ENCODE assay signal across 39 mouse cellular contexts in the genomic region with DNA sequence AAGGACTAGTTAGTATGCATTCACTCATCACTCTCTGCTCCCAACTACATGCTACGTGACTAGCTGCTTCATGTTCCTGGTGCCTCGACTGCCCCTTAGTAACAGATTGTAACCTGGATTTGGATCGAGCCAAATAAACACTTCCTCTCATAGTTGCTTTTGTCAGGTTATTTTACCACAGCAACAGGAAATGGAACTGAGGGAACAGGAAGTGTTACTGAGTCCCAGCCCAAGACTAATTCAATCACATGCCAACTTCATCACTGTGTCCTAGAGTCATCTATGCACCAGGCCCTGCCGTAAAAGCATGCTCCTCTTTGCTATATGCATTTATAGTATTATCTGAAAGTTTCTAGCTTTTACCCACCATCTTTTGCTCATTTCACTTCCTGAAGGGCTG. TPM values are rescaled to one million over a fixed set of nuclear protein-coding genes. Genes with fewer than 3 reads are reported as not detected.
DNase-seq lines count a peak whose midpoint lies in the region; ATAC-seq and TF ChIP-seq lines count a peak whose summit lies in the region.
"Had no signal": no experiment of that assay in that cellular context is flagged by ENCODE, and none has a peak within 500 bp of the region (broad histone marks: within the 10 kb centered on the region; RNA-seq: fewer than 3 reads in every experiment).

No protein-coding gene starts in this region.

- no peak for TF ChIP-seq POLR2A in bone marrow macrophage, adult 2 months (IDR thresholded peaks at IDR 0.05; ENCODE audit: borderline replicate concordance, low read depth, low read length)

- WGBS in forebrain, postnatal 0 days: 92% methylated on average over 4 of the region's 4 CpGs

- H3K4me2 ChIP-seq in forebrain, postnatal 0 days (ENCODE audit: low read depth): no peak overlapping the region
- H3K4me2 ChIP-seq: embryonic facial prominence, embryonic 15.5 days; forebrain, embryonic 12.5 days; heart, embryonic 13.5 days; intestine, embryonic 15.5 days; midbrain, embryonic 12.5 days; neural tube, embryonic 15.5 days; stomach, embryonic 15.5 days had no signal

- DNase-seq in heart, adult 11 months: peak; percentile 85
- no peak for DNase-seq in heart, postnatal 14 days
- DNase-seq in CD4-positive helper T cell, adult 2 months (ENCODE audit: low read depth, low spot score): peak; percentile 23
- DNase-seq in forebrain, postnatal 0 days: no peak
- DNase-seq in lung, postnatal 25 days (ENCODE audit: low spot score): no peak
- DNase-seq: adrenal gland, adult 2 months; adrenal gland, postnatal 36 days; cerebellum, adult 8-10 months; cerebellum, postnatal 25 days; gastrocnemius, postnatal 25 days; heart, adult 2 months; heart, postnatal 10 days; kidney, adult 2 months; kidney, postnatal 36 days; left cerebral cortex, postnatal 4 days; lung, adult 2 months; lung, postnatal 10 days; retina, postnatal 1 day; right cerebral cortex, postnatal 14 days had no signal

- H3K27me3 ChIP-seq in forebrain, postnatal 0 days (ENCODE audit: insufficient read depth, low read length): no peaks in the 10 kb centered on the region
- H3K27me3 ChIP-seq: embryonic facial prominence, embryonic 15.5 days; forebrain, embryonic 12.5 days; heart, embryonic 13.5 days; intestine, embryonic 15.5 days; midbrain, embryonic 12.5 days; neural tube, embryonic 15.5 days; stomach, embryonic 15.5 days had no signal

- H3K9me3 ChIP-seq in forebrain, postnatal 0 days (ENCODE audit: low read length): no peaks in the 10 kb centered on the region
- H3K9me3 ChIP-seq: embryonic facial prominence, embryonic 10.5 days; embryonic facial prominence, embryonic 15.5 days; forebrain, embryonic 12.5 days; heart, embryonic 13.5 days; intestine, embryonic 15.5 days; midbrain, embryonic 12.5 days; neural tube, embryonic 15.5 days; stomach, embryonic 15.5 days had no signal

- TF ChIP-seq CTCF in bone marrow macrophage, adult 2 months (IDR thresholded peaks at IDR 0.05; ENCODE audit: low read depth, low read length): no peak
- no peak for TF ChIP-seq CTCF in forebrain, postnatal 0 days (IDR thresholded peaks at IDR 0.05; ENCODE audit: low read depth)

- peaks cover 92% of the 10 kb centered on the region for H3K36me3 ChIP-seq in forebrain, postnatal 0 days (ENCODE audit: insufficient read depth)

- no peak overlapping the region for H3K4me3 ChIP-seq in bone marrow macrophage, adult 2 months (ENCODE audit: insufficient read depth, low read length)
- no peak overlapping the region for H3K4me3 ChIP-seq in forebrain, postnatal 0 days (ENCODE audit: low read depth, low read length)
- H3K4me3 ChIP-seq: embryonic facial prominence, embryonic 10.5 days; embryonic facial prominence, embryonic 15.5 days; forebrain, embryonic 12.5 days; heart, adult 2 months; heart, embryonic 13.5 days; intestine, embryonic 15.5 days; layer of hippocampus, adult 2 months; midbrain, embryonic 12.5 days; neural tube, embryonic 15.5 days; stomach, embryonic 15.5 days had no signal

- peak; percentile 63 for ATAC-seq in megakaryocyte, adult 5-6 weeks (ENCODE audit: poor library complexity, severe bottlenecking)
- ATAC-seq in forebrain, postnatal 0 days: no peak
- ATAC-seq: hindbrain, embryonic 16.5 days; intestine, embryonic 15.5 days had no signal

- H3K9ac ChIP-seq in forebrain, postnatal 0 days: no peak overlapping the region
- H3K9ac ChIP-seq: embryonic facial prominence, embryonic 15.5 days; forebrain, embryonic 12.5 days; heart, embryonic 13.5 days; intestine, embryonic 15.5 days; midbrain, embryonic 12.5 days; neural tube, embryonic 15.5 days; stomach, embryonic 15.5 days had no signal

- H3K27ac ChIP-seq in bone marrow macrophage, adult 2 months (ENCODE audit: insufficient read depth, low read depth, low read length): peak overlapping the region; percentile 93
- H3K27ac ChIP-seq in forebrain, postnatal 0 days (ENCODE audit: low read depth, low read length): no peak overlapping the region
- H3K27ac ChIP-seq: embryonic facial prominence, embryonic 10.5 days; embryonic facial prominence, embryonic 15.5 days; forebrain, embryonic 12.5 days; heart, adult 2 months; heart, embryonic 13.5 days; intestine, embryonic 15.5 days; layer of hippocampus, adult 2 months; midbrain, embryonic 12.5 days; neural tube, embryonic 15.5 days; stomach, embryonic 15.5 days had no signal

- intact Hi-C loops in heart, postnatal 14 days (cut with DNase I): no loop called here

- peaks cover 26% of the 10 kb centered on the region for H3K4me1 ChIP-seq in bone marrow macrophage, adult 2 months (ENCODE audit: control insufficient read depth, insufficient read depth, low read length)
- H3K4me1 ChIP-seq in forebrain, postnatal 0 days (ENCODE audit: insufficient read depth): no peaks in the 10 kb centered on the region
- H3K4me1 ChIP-seq: embryonic facial prominence, embryonic 10.5 days; embryonic facial prominence, embryonic 15.5 days; forebrain, embryonic 12.5 days; heart, embryonic 13.5 days; intestine, embryonic 15.5 days; midbrain, embryonic 12.5 days; neural tube, embryonic 15.5 days; stomach, embryonic 15.5 days had no signal

RNA-seq across cellular contexts. Expression of a gene that starts 16.0 kb away (rescaled TPM):
- 10 to 100 TPM; 59.4 to 62.5 TPM for total RNA-seq in heart, postnatal 14 days (2021)
- 88.8 and 93.0 TPM in 2 replicates for polyA plus RNA-seq in bone marrow macrophage, adult 2 months (2012; ENCODE audit: insufficient read depth, insufficient read length, missing spikeins)
- total RNA-seq in megakaryocyte, adult 5-6 weeks (2015): 105 and 115 TPM in 2 replicates
- total RNA-seq in megakaryocyte, adult 5-6 weeks (2017): 122 and 124 TPM in 2 replicates
- total RNA-seq in forebrain, postnatal 0 days (2014; rRNA removed): 95.3 and 95.4 TPM in 2 replicates
- polyA plus RNA-seq in forebrain, postnatal 0 days (2015; fragmentation: Nextera tagmentation; extraction: Ambion mirVana): 129 and 130 TPM in 2 replicates

RNA-seq across cellular contexts. Expression of a gene that starts 34.1 kb away (rescaled TPM):
- 10 to 100 TPM; 11.9 to 14.5 TPM for total RNA-seq in heart, postnatal 14 days (2021)
- 39.6 and 41.8 TPM in 2 replicates for polyA plus RNA-seq in bone marrow macrophage, adult 2 months (2012; ENCODE audit: insufficient read depth, insufficient read length, missing spikeins)
- 24.5 and 31.3 TPM in 2 replicates for total RNA-seq in megakaryocyte, adult 5-6 weeks (2015)
- total RNA-seq in megakaryocyte, adult 5-6 weeks (2017): 22.1 and 23.0 TPM in 2 replicates
- 19.2 and 22.5 TPM in 2 replicates for total RNA-seq in forebrain, postnatal 0 days (2014; rRNA removed)
- 21.0 and 28.9 TPM in 2 replicates for polyA plus RNA-seq in forebrain, postnatal 0 days (2015; fragmentation: Nextera tagmentation; extraction: Ambion mirVana)

RNA-seq across cellular contexts. Expression of a gene that starts 38.1 kb away (rescaled TPM):
- total RNA-seq in heart, postnatal 14 days (2021): not detected
- not detected in 2 replicates for polyA plus RNA-seq in bone marrow macrophage, adult 2 months (2012; ENCODE audit: insufficient read depth, insufficient read length, missing spikeins)
- not detected in 2 replicates for total RNA-seq in megakaryocyte, adult 5-6 weeks (2015)
- not detected in 2 replicates for total RNA-seq in megakaryocyte, adult 5-6 weeks (2017)
- not detected in 2 replicates for total RNA-seq in forebrain, postnatal 0 days (2014; rRNA removed)
- polyA plus RNA-seq in forebrain, postnatal 0 days (2015; fragmentation: Nextera tagmentation; extraction: Ambion mirVana): not detected in 2 replicates
- total RNA-seq: adrenal gland, adult 2 months; adrenal gland, postnatal 36 days; gastrocnemius, postnatal 25 days; heart, adult 2 months; heart, postnatal 10 days; layer of hippocampus, adult 2 months; layer of hippocampus, postnatal 25 days; left cerebral cortex, adult 8-10 months; left cerebral cortex, postnatal 4 days; megakaryocyte progenitor cell, adult 5-6 weeks had no signal
- polyA plus RNA-seq: adrenal gland, adult 2 months; C2C12; embryonic facial prominence, embryonic 10.5 days; embryonic facial prominence, embryonic 15.5 days; forebrain, embryonic 12.5 days; heart, adult 2 months; heart, embryonic 13.5 days; hindbrain, embryonic 11.5 days; hindbrain, embryonic 16.5 days; intestine, embryonic 15.5 days; kidney, adult 2 months; kidney, embryonic 16.5 days; limb, embryonic 14.5 days; lung, adult 2 months; midbrain, embryonic 12.5 days; neural tube, embryonic 15.5 days; small intestine, adult 2 months; stomach, embryonic 15.5 days had no signal

RNA-seq across cellular contexts. Expression of a gene that starts 54.6 kb away (rescaled TPM):
- 1 to 10 TPM in 1 of 2 experiments, under 1 TPM in 1; 0.69 to 1.3 TPM for total RNA-seq in heart, postnatal 14 days (2021)
- polyA plus RNA-seq in bone marrow macrophage, adult 2 months (2012; ENCODE audit: insufficient read depth, insufficient read length, missing spikeins): not detected in 2 replicates
- total RNA-seq in megakaryocyte, adult 5-6 weeks (2015): 0.42 and 0.75 TPM in 2 replicates
- not detected in 2 replicates for total RNA-seq in megakaryocyte, adult 5-6 weeks (2017)
- total RNA-seq in forebrain, postnatal 0 days (2014; rRNA removed): not detected in 2 replicates
- polyA plus RNA-seq in forebrain, postnatal 0 days (2015; fragmentation: Nextera tagmentation; extraction: Ambion mirVana): 0.04 TPM in 1 of 2 replicates, not detected in the other
- total RNA-seq: left cerebral cortex, postnatal 4 days; megakaryocyte progenitor cell, adult 5-6 weeks had no signal
- polyA plus RNA-seq: adrenal gland, adult 2 months; C2C12; embryonic facial prominence, embryonic 10.5 days; embryonic facial prominence, embryonic 15.5 days; forebrain, embryonic 12.5 days; hindbrain, embryonic 11.5 days; kidney, embryonic 16.5 days; limb, embryonic 14.5 days; neural tube, embryonic 15.5 days had no signal

Comparison
In these comparisons a context has a peak if more than half of its experiments do, and no peak if none do; other contexts are left out.
1. DNase-seq: peak in heart, adult 11 months (single experiment) and CD4-positive helper T cell, adult 2 months (single experiment); none in heart, postnatal 14 days (0 of 2), forebrain, postnatal 0 days (single experiment) and lung, postnatal 25 days (single experiment).